29 mouse cellular contexts compared by ENCODE assay signal in the genomic region with DNA sequence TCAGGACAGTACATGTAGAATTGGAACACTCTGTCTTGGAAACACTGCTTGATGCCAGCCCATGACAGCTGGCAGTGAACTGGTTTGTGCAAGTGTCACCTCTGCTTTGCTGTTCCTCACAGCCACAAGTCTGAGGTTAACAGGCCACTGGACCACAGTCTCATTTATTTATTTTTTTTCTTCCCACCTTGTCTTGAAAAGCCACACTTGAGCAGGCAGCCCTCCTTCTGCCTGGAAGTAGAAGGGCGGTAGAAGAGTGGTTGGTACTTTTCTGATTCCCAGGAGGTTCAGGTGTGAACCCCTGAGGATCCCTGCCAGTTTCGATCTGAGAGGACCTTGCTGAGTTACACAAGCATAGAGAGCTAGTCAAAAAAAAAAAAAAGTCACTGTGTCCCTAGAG. TPM values are rescaled to one million over a fixed set of nuclear protein-coding genes. Genes with fewer than 3 reads are reported as not detected.
DNase-seq lines count a peak whose midpoint lies in the region; ATAC-seq and TF ChIP-seq lines count a peak whose summit lies in the region.
"Had no signal": no experiment of that assay in that cellular context is flagged by ENCODE, and none has a peak within 500 bp of the region (broad histone marks: within the 10 kb centered on the region; RNA-seq: fewer than 3 reads in every experiment).

No protein-coding gene starts in this region.

- H3K9me3 ChIP-seq in forebrain, embryonic 11.5 days (ENCODE audit: control insufficient read depth, low read length) = no peaks in the 10 kb centered on the region
- H3K9me3 ChIP-seq: embryonic facial prominence, embryonic 10.5 days; embryonic facial prominence, embryonic 13.5 days; forebrain, embryonic 13.5 days; heart, embryonic 10.5 days; heart, embryonic 13.5 days had no signal

- H3K36me3 ChIP-seq in spleen, adult 2 months (ENCODE audit: control insufficient read depth, insufficient read depth, low read length) = no peaks in the 10 kb centered on the region
- no peaks in the 10 kb centered on the region for H3K36me3 ChIP-seq in splenic B cell, adult 2 months (ENCODE audit: control insufficient read depth, insufficient read depth, low read length, poor library complexity, severe bottlenecking)
- no peaks in the 10 kb centered on the region for H3K36me3 ChIP-seq in forebrain, embryonic 11.5 days (ENCODE audit: control insufficient read depth, insufficient read depth, low read length)
- H3K36me3 ChIP-seq: embryonic facial prominence, embryonic 10.5 days; embryonic facial prominence, embryonic 13.5 days; heart, embryonic 10.5 days; heart, embryonic 13.5 days had no signal

- no peak for TF ChIP-seq POLR2A in spleen, adult 2 months (IDR thresholded peaks at IDR 0.05; ENCODE audit: low read depth, low read length)

- H3K27ac ChIP-seq in spleen, adult 2 months (ENCODE audit: insufficient read depth, low read length) = peak overlapping the region; percentile 28; the same call in 1 of the 2 replicates
- H3K27ac ChIP-seq in forebrain, embryonic 11.5 days (ENCODE audit: low read depth, low read length) = no peak overlapping the region
- H3K27ac ChIP-seq: embryonic facial prominence, embryonic 10.5 days; embryonic facial prominence, embryonic 13.5 days; forebrain, embryonic 13.5 days; heart, adult 2 months; heart, embryonic 10.5 days; heart, embryonic 13.5 days; hindbrain, embryonic 14.5 days; hindbrain, postnatal 0 days had no signal

- TF ChIP-seq CTCF in spleen, adult 2 months (IDR thresholded peaks at IDR 0.05; ENCODE audit: extremely low read depth, insufficient read depth, insufficient read length, insufficient replicate concordance) = no peak

- 36% methylated on average over 2 of the region's 2 CpGs for WGBS in spleen, adult 2 months
- 82% methylated on average over 2 of the region's 2 CpGs for WGBS in forebrain, embryonic 11.5 days

- H3K4me3 ChIP-seq in spleen, adult 2 months (ENCODE audit: extremely low read depth, insufficient read depth, insufficient read length) = no peak overlapping the region
- H3K4me3 ChIP-seq in forebrain, embryonic 11.5 days (ENCODE audit: low read depth, low read length) = no peak overlapping the region
- H3K4me3 ChIP-seq: embryonic facial prominence, embryonic 10.5 days; embryonic facial prominence, embryonic 13.5 days; erythroblast, embryonic 14.5 days; forebrain, embryonic 13.5 days; heart, adult 2 months; heart, embryonic 10.5 days; heart, embryonic 13.5 days had no signal

- no peaks in the 10 kb centered on the region for H3K27me3 ChIP-seq in spleen, adult 2 months (ENCODE audit: control insufficient read depth, insufficient read depth, low read length)
- H3K27me3 ChIP-seq in splenic B cell, adult 2 months (ENCODE audit: control insufficient read depth, insufficient read depth, low read length, poor library complexity, severe bottlenecking) = no peaks in the 10 kb centered on the region
- H3K27me3 ChIP-seq in forebrain, embryonic 11.5 days (ENCODE audit: control insufficient read depth, insufficient read depth, low read length) = no peaks in the 10 kb centered on the region
- H3K27me3 ChIP-seq: embryonic facial prominence, embryonic 13.5 days; forebrain, embryonic 13.5 days; heart, embryonic 13.5 days had no signal

- DNase-seq in spleen, adult 2 months (ENCODE audit: low read depth in 1 of 2, low spot score in 2 of 2) = no peak
- DNase-seq in spleen, adult 12 weeks (ENCODE audit: low spot score) = no peak
- DNase-seq in thymus, postnatal 14 days = peak; percentile 9
- DNase-seq in thymus, postnatal 25 days = no peak
- peak; percentile 33 for DNase-seq in induced T-regulatory cell, adult 2 months (ENCODE audit: low read depth)
- peak; percentile 74 for DNase-seq in splenic B cell, adult 2 months (ENCODE audit: low read depth, low spot score)
- no peak for DNase-seq in neural tube, embryonic 10.5 days (ENCODE audit: extremely low spot score, low spot score)
- no peak for DNase-seq in forebrain, embryonic 11.5 days (ENCODE audit: low spot score)
- DNase-seq: adrenal gland, adult 2 months; adrenal gland, postnatal 14 days; cerebellum, adult 11 months; cerebellum, adult 2 months; cerebellum, adult 9-11 months; cerebellum, postnatal 25 days; embryo, embryonic 11 days; gastrocnemius, postnatal 10 days; gastrocnemius, postnatal 36 days; heart, adult 2 months; heart, postnatal 14 days; heart, postnatal 4 days had no signal

- ATAC-seq in forebrain, embryonic 11.5 days (replicated peaks; ENCODE audit: low FRiP score) = no peak
- ATAC-seq: forebrain, embryonic 13.5 days; forebrain, embryonic 16.5 days; hindbrain, postnatal 0 days had no signal

- H3K4me1 ChIP-seq in spleen, adult 2 months (ENCODE audit: control insufficient read depth, insufficient read depth, insufficient read length) = peaks cover 54% of the 10 kb centered on the region
- H3K4me1 ChIP-seq in forebrain, embryonic 11.5 days (replicated peaks; ENCODE audit: control insufficient read depth, insufficient read depth, low read length) = no peaks in the 10 kb centered on the region
- H3K4me1 ChIP-seq: embryonic facial prominence, embryonic 10.5 days; embryonic facial prominence, embryonic 13.5 days; forebrain, embryonic 13.5 days had no signal

- no peak overlapping the region for H3K4me2 ChIP-seq in forebrain, embryonic 11.5 days (ENCODE audit: low read depth, low read length, severe bottlenecking)
- H3K4me2 ChIP-seq: embryonic facial prominence, embryonic 13.5 days; forebrain, embryonic 13.5 days; heart, embryonic 13.5 days; hindbrain, embryonic 14.5 days had no signal

- no peak overlapping the region for H3K9ac ChIP-seq in forebrain, embryonic 11.5 days (ENCODE audit: low read length)
- H3K9ac ChIP-seq: embryonic facial prominence, embryonic 13.5 days; forebrain, embryonic 13.5 days; heart, embryonic 13.5 days; hindbrain, embryonic 14.5 days had no signal

RNA-seq across cellular contexts. Expression of gene Chrna9, which starts 1.0 kb away (rescaled TPM):
- polyA plus RNA-seq in spleen, adult 2 months (2012; rRNA removed) = 0.54 TPM in 1 of 2 replicates, not detected in the other
- not detected in 2 replicates for polyA plus RNA-seq in forebrain, embryonic 11.5 days (2014; fragmentation: Nextera tagmentation; extraction: Ambion mirVana)
- polyA plus RNA-seq: adrenal gland, adult 2 months; cerebellum, adult 2 months; embryonic facial prominence, embryonic 13.5 days; erythroblast, embryonic 14.5 days; forebrain, embryonic 13.5 days; forebrain, embryonic 16.5 days; heart, adult 2 months; heart, embryonic 13.5 days; hindbrain, embryonic 14.5 days; hindbrain, postnatal 0 days had no signal

Comparison
In these comparisons a context has a peak if more than half of its experiments do, and no peak if none do; other contexts are left out.
1. DNase-seq: peak in thymus, postnatal 14 days (single experiment), induced T-regulatory cell, adult 2 months (single experiment) and splenic B cell, adult 2 months (single experiment); none in spleen, adult 2 months (0 of 2), spleen, adult 12 weeks (single experiment), thymus, postnatal 25 days (single experiment), neural tube, embryonic 10.5 days (single experiment) and forebrain, embryonic 11.5 days (single experiment).